Mouse (Mus musculus) gastrocnemius, postnatal 36 days (tissue): ENCODE data around the gene Vmn2r28. TPM values are rescaled to one million over a fixed set of nuclear protein-coding genes. Genes with fewer than 3 reads are reported as not detected.
"Not testable (repeated sequence)": the region's sequence is repeated elsewhere in the genome, so short reads cannot be mapped to it uniquely, and the experiment has no call there.

Source experiments
- DNase-seq, 2 experiments: peaks; one replicate each; pipeline ENCODE4 v3.0.0; 2022
- intact Hi-C: fragments of 180-260 bp; cut with DNase I; formaldehyde crosslinking; loops from one replicate; pipeline ENCODE4 v1.15.1; 2025
- long read RNA-seq, 2 experiments: library from polyadenylated mRNA; stranded (forward); transcript quantifications; one replicate each; pipeline ENCODE4 v2.0.0; 2021
- total RNA-seq, 2 experiments: library from RNA; stranded (reverse); gene quantifications; 2 replicates each; pipeline ENCODE4 v1.2.3; 2021

The Vmn2r28 gene
- total RNA-seq, result not detected
- long read RNA-seq, experiment 1, result 0 reads
- long read RNA-seq, experiment 2, result 0 reads

DNA sequence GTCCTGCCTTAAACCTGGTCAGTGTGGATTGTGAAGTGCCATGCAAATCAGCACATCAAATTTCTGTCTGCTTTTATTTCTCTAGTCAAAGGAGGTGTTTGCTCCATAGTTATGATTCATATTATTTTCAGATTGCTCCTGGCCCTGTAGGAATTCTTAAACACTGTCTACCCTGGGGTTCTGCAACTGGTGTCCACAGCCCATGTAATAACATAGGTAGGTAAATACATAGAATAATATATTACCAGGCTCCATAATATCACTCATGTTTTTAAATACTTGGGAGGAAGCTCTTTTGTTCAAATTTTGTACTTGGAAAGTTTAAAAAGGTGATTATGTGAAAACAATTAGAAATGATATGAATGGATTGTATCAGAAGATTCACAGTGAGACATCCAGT is at the start of gene Vmn2r28:
Vmn2r28 (minus strand) TSS at position 101 of the 400 bp plus-strand sequence.
- DNase-seq, intact Hi-C loops: not testable (repeated sequence)

DNA sequence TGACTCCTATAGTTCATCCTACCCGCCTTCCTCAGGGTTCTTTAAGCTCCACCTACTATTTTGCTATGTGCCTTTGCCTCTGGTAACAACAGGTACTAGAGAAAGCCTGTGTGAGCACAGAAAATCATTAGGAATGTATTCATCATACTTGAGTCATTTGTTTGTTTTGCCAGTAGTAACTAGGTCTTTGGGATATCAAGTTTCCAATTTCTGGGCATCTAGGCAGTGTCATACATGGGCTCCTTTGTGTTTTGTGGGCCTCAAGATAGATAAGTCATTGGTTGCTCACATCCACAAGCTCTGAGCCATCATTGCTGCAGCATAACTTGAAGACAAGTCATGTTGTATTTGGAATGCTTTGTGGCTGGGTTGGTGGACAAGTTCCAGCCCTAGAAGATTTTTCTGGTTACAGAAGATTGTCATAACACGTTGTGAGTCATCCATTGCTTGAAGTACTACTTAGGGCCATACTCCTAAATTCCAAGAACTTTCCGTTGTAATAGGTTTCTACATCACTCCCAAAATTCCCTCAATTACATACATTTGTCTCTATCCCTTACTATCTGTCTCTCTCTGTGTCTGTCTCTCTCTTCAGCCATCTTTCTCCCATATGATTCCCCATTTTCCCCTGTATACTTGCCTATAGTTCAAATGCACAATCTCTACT is 47.1 kb upstream of the Vmn2r28 start:
- DNase-seq, result not testable (repeated sequence)

DNA sequence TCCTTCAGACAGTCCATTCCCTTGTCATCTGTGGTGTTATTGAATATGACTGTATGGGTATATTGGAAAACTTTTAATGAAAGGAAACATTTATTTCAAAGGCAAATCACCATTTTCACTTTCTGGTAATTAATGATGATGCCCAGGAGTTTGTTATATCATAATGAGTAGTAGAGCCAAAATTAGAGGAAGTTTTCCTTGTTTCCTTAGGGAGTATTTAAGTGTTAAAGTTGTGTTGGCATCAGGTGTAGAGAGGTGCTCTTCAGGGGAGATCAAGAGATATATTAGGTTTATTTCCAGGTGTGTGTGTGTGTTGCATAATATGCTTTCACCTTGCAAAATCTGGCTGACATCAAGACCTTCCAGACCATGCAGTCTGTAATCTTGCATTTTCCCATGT is 37.1 kb downstream of the Vmn2r28 start, which contains the start of gene Vmn1r59:
Vmn1r59 (minus strand) TSS at position 101 of the 400 bp plus-strand sequence.
- no peak for DNase-seq
- intact Hi-C loops, result loop anchor here (5.0 kb wide), 1 partner anchor 224 kb away; no protein-coding TSS in a partner anchor

More for the DNA sequence above, 47.1 kb upstream of the Vmn2r28 start:
- intact Hi-C loops, result not testable (repeated sequence)

DNA sequence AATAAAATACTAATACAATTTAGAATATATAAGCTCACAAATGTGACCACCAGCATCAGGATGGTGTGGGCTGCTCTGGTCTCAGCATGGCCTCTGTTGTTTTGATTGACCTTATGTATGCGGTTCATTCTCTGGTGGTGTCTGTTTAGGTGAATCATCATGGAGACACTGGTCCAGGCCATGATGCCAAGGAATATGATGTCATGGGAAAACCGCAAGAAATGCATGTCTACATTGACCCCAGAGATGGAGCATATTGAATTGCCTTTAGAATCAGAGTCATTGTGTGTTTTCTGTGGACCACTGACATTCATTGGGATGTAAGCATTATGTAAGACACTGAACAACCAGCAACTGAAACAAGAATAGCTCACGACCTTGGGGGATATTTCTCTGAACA is 39.7 kb downstream of the Vmn2r28 start:
- intact Hi-C loops, DNase-seq: not testable (repeated sequence)

DNA sequence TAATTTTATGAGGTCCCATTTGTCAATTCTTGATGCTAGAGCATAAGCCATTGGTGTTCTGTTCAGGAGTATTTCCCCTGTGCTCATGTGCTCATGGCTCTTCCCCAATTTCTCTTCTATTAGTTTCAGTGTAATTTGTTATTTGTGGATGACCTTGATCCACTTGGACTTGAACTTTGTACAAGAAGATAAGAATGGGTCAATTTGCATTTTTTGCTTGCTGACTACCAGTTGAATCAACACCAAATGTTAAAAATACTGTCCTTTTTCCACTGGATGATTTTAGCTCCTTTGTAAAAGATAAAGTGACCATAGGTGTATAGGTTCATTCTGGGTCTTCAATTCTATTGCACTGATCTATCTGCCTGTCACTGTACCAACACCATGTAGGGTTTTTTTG is 45.1 kb downstream of the Vmn2r28 start:
- intact Hi-C loops, result no loop called here
- DNase-seq, result no peak

Other genes starting within 250 kb of the Vmn2r28 start
- not detected for gene Gm5065, start 143.4 kb downstream of the Vmn2r28 start, total RNA-seq
- not detected for gene Nlrp2, start 142.9 kb downstream of the Vmn2r28 start, total RNA-seq
- gene Vmn1r58, start 80.6 kb downstream of the Vmn2r28 start, total RNA-seq, result not detected
- not detected for gene Vmn1r59, start 37.2 kb downstream of the Vmn2r28 start, total RNA-seq
- gene Vmn1r60, start 53.4 kb upstream of the Vmn2r28 start, total RNA-seq, result not detected
- not detected for gene Vmn1r61, start 119.3 kb upstream of the Vmn2r28 start, total RNA-seq
- not detected for gene Vmn1r62, start 179.7 kb upstream of the Vmn2r28 start, total RNA-seq